Mouse (Mus musculus): ENCODE measurements at regions not wholly inside any gene's neighbourhood (a gene's known extent, or its start where the extent isn't known, plus 50 kb on each side); places are given as distances from the start of the nearest gene placed in this dataset.

- Histone ChIP-seq H3K27me3 (ENCODE audit: low read depth, poor library complexity, severe bottlenecking) (no peaks in the 10 kb centered on the region), H3K9me3 (replicated peaks) (no peaks in the 10 kb centered on the region), H3K4me1 (no peaks in the 10 kb centered on the region), H3K4me3 (no peak overlapping the region), H3K36me3 (no peaks in the 10 kb centered on the region), H3K27ac (no peak overlapping the region)
- DNase-seq (ENCODE audit: low spot score), result no peak
- 93% methylated on average over 3 of the region's 3 CpGs for WGBS
Observed at GRCm38 (mm10) chr5:76413886-76414285, 50.3 kb upstream of the Nmu start.

DNA sequence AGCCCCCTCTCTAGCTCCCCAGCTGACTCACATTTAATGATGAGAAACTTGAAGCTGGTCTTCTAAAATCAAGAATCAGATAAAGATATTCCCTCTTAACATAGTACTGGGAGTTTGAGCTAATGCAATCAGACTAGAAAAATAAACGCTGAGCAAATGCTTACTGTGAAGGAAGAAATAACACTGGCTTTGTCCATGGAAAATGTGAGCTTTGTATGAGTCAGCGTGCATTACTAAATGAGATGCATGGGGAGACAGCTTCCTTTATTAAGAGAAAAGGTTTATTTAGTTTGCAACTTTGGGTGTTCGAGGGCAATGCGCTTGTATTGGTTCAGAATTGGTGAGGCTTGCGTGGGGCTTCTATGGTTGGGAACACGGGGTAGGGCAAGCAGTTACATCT, 52.7 kb upstream of the Nmu start:
- whole genome bisulfite sequencing, result 91% methylated on average over 6 of the region's 6 CpGs
- DNase-seq (ENCODE audit: low spot score), result no peak
- Histone ChIP-seq H3K4me3 (no peak overlapping the region), H3K36me3 (no peaks in the 10 kb centered on the region), H3K9me3 (replicated peaks) (no peaks in the 10 kb centered on the region), H3K4me1 (no peaks in the 10 kb centered on the region), H3K27ac (no peak overlapping the region), H3K27me3 (ENCODE audit: low read depth, poor library complexity, severe bottlenecking) (no peaks in the 10 kb centered on the region)

- no peak overlapping the region for H3K4me3 ChIP-seq
- H3K36me3 ChIP-seq, result no peaks in the 10 kb centered on the region
- H3K4me1 ChIP-seq, result no peaks in the 10 kb centered on the region
- no peaks in the 10 kb centered on the region for H3K27me3 ChIP-seq (ENCODE audit: low read depth, poor library complexity, severe bottlenecking)
- no peak for DNase-seq (ENCODE audit: low spot score)
- no peak overlapping the region for H3K27ac ChIP-seq
- no peaks in the 10 kb centered on the region for H3K9me3 ChIP-seq (replicated peaks)
- WGBS, result 81% methylated on average over 4 of the region's 4 CpGs
Observed at GRCm38 (mm10) chr5:76417137-76417536, 53.5 kb upstream of the Nmu start.

GRCm38 (mm10) chr5:76418901-76419823, 55.6 kb upstream of the Nmu start:
- no peak for DNase-seq (ENCODE audit: low spot score)
- 90% methylated on average over 17 of the region's 17 CpGs for WGBS

GRCm38 (mm10) chr5:76419841-76420240, 56.3 kb upstream of the Nmu start:
- Histone ChIP-seq H3K4me3 (no peak overlapping the region), H3K27ac (no peak overlapping the region), H3K36me3 (no peaks in the 10 kb centered on the region), H3K4me1 (no peaks in the 10 kb centered on the region), H3K27me3 (ENCODE audit: low read depth, poor library complexity, severe bottlenecking) (no peaks in the 10 kb centered on the region), H3K9me3 (replicated peaks) (no peaks in the 10 kb centered on the region)
- 92% methylated on average over 1 of the region's 1 CpGs for WGBS
- no peak for DNase-seq (ENCODE audit: low spot score)

More at GRCm38 (mm10) chr5:76418901-76419823, 55.6 kb upstream of the Nmu start:
- no peaks in the 10 kb centered on the region for H3K4me1 ChIP-seq
- H3K36me3 ChIP-seq, result no peaks in the 10 kb centered on the region
- no peak overlapping the region for H3K27ac ChIP-seq
- H3K4me3 ChIP-seq, result no peak overlapping the region
- H3K27me3 ChIP-seq (ENCODE audit: low read depth, poor library complexity, severe bottlenecking), result no peaks in the 10 kb centered on the region
- H3K9me3 ChIP-seq (replicated peaks), result no peaks in the 10 kb centered on the region

GRCm38 (mm10) chr5:76420606-76421005, 57.0 kb upstream of the Nmu start:
- DNase-seq (ENCODE audit: low spot score), result no peak
- H3K36me3 ChIP-seq, result no peaks in the 10 kb centered on the region
- H3K27ac ChIP-seq, result no peak overlapping the region
- WGBS, result 84% methylated on average over 6 of the region's 6 CpGs
- H3K4me3 ChIP-seq, result no peak overlapping the region
- H3K4me1 ChIP-seq, result no peaks in the 10 kb centered on the region
- no peaks in the 10 kb centered on the region for H3K9me3 ChIP-seq (replicated peaks)
- H3K27me3 ChIP-seq (ENCODE audit: low read depth, poor library complexity, severe bottlenecking), result no peaks in the 10 kb centered on the region

- Histone ChIP-seq H3K27me3 (ENCODE audit: low read depth, poor library complexity, severe bottlenecking) (no peaks in the 10 kb centered on the region), H3K4me1 (no peaks in the 10 kb centered on the region), H3K4me3 (no peak overlapping the region), H3K9me3 (replicated peaks) (no peaks in the 10 kb centered on the region), H3K27ac (no peak overlapping the region), H3K36me3 (no peaks in the 10 kb centered on the region)
- WGBS, result 91% methylated on average over 5 of the region's 5 CpGs
- no peak for DNase-seq (ENCODE audit: low spot score)
Observed at GRCm38 (mm10) chr5:76423593-76423992, 60.0 kb upstream of the Nmu start.

DNA sequence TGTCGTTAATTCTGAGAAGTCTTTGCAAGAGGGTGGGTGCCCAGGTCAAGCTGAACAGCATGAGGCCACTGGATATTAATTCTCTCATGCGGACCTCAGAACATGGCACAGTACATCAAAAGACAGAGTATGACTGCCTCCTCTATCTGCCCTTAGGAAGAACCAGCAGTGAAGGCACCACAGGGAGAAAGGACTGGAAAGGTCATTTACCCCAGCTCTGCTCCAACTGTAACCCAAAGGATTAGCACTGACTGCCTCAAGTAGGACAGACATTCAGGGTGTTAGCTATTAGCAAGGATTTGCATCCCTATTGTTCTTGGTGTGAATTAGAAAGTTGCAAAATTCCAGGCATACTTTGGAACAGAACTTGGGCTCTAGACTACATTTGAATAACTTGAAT, 58.2 kb upstream of the Gm7271 start:
- no peak for DNase-seq (ENCODE audit: low spot score)
- Histone ChIP-seq H3K9me3 (replicated peaks) (no peaks in the 10 kb centered on the region), H3K36me3 (no peaks in the 10 kb centered on the region), H3K27ac (no peak overlapping the region), H3K4me3 (no peak overlapping the region), H3K27me3 (ENCODE audit: low read depth, poor library complexity, severe bottlenecking) (no peaks in the 10 kb centered on the region), H3K4me1 (peaks cover 10% of the 10 kb centered on the region; the same call in 1 of the 2 replicates)
- WGBS, result 95% methylated on average over 2 of the region's 2 CpGs

DNA sequence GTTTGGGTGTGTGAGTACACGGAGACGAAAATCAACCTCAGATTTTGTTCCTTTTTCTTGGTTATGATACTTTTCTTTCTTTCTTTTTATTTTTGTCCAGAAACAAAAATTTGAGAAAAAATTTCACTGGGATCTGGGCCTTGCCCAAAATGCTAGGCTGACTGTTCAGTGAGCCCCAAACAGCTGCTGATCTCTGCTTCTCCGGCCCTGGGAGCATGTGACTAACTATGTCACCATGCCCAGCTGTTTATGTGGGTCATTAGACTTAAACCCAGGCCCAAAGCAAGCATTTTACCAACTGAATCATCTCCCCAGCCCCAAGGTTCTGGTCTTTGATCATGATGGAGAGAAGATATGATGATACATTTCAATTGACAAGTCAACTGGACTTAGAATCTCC, 56.3 kb upstream of the Gm7271 start:
- no peak for DNase-seq (ENCODE audit: low spot score)
- Histone ChIP-seq H3K9me3 (replicated peaks) (no peaks in the 10 kb centered on the region), H3K27ac (no peak overlapping the region), H3K4me3 (no peak overlapping the region), H3K27me3 (ENCODE audit: low read depth, poor library complexity, severe bottlenecking) (no peaks in the 10 kb centered on the region), H3K36me3 (no peaks in the 10 kb centered on the region), H3K4me1 (peaks cover 10% of the 10 kb centered on the region; the same call in 1 of the 2 replicates)
- 94% methylated on average over 3 of the region's 3 CpGs for WGBS

DNA sequence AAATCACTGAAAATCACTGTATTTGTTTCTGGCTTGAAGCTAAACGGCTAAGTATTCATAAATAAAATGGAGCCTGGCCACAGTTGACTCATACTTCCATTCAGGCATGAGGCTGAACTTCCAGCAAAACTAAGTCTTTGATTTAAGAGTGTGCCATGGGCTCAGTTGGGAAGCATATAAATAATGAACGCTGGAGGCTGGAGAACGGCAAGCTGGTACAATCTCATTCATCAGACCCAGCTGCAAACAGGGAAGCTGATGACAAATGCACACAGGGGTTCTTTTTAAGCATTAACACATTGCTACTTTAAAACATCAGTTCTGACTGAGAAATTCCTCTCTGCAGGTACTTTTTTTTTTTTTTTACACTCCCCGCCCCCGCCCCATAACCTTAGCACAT, 54.4 kb upstream of the Gm7271 start:
- Histone ChIP-seq H3K4me1 (peaks cover 10% of the 10 kb centered on the region; the same call in 1 of the 2 replicates), H3K27me3 (ENCODE audit: low read depth, poor library complexity, severe bottlenecking) (no peaks in the 10 kb centered on the region), H3K27ac (no peak overlapping the region), H3K36me3 (no peaks in the 10 kb centered on the region), H3K9me3 (replicated peaks) (0 out of 2 replicates have a peak, but pooled peaks cover 2% of the 10 kb centered on the region), H3K4me3 (no peak overlapping the region)
- peak; percentile 39 for DNase-seq (ENCODE audit: low spot score)
- WGBS, result 60% methylated on average over 5 of the region's 5 CpGs

DNA sequence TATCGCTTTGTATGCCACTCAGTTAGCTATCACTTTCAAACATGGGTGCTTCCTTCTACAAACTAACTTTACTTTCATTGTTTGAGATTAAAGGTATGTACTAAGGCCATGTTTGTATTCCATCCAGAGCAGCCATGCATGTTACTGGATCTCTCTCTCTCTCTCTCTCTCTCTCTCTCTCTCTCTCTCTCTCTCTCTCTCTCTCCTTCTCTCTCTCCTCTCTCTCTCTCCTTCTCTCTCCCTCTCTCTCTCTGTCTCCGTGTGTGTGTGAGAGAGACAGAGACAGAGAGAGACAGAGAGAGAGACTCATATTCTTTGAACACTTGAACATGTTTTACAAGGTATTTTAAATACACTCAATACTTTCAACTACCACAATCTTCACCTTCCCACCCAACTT, 50.2 kb upstream of the Gm7271 start:
- Histone ChIP-seq H3K27ac (no peak overlapping the region), H3K4me3 (no peak overlapping the region), H3K36me3 (no peaks in the 10 kb centered on the region), H3K27me3 (ENCODE audit: low read depth, poor library complexity, severe bottlenecking) (no peaks in the 10 kb centered on the region), H3K9me3 (replicated peaks) (0 out of 2 replicates have a peak, but pooled peaks cover 2% of the 10 kb centered on the region), H3K4me1 (peaks cover 10% of the 10 kb centered on the region; the same call in 1 of the 2 replicates)
- WGBS, result 86% methylated on average over 2 of the region's 2 CpGs
- DNase-seq (ENCODE audit: low spot score), result no peak

Data from limb, embryonic 10.5 days (tissue).